Mouse (Mus musculus): ENCODE data around the gene Slc13a1.
"Not testable (repeated sequence)": the region's sequence is repeated elsewhere in the genome, so short reads cannot be mapped to it uniquely, and the experiment has no call there.

Gene Slc13a1

GRCm38 (mm10) chr6:24167734-24168327 lies at the start of gene Slc13a1:
TSS of gene Slc13a1 (minus strand) at chr6:24168092.
- in situ Hi-C loops (cut with MboI; ENCODE audit: low sequenced_read_pairs): no loop called here

- in situ Hi-C loops (cut with MboI; ENCODE audit: low sequenced_read_pairs): no loop called here
Observed at GRCm38 (mm10) chr6:24207866-24208265, 40.0 kb upstream of the Slc13a1 start.

- in situ Hi-C loops (cut with MboI; ENCODE audit: low sequenced_read_pairs): no loop called here
Observed at GRCm38 (mm10) chr6:24202226-24202625, 34.3 kb upstream of the Slc13a1 start.

- in situ Hi-C loops (cut with MboI; ENCODE audit: low sequenced_read_pairs): no loop called here
Observed at GRCm38 (mm10) chr6:24200644-24201484, 33.0 kb upstream of the Slc13a1 start.

- in situ Hi-C loops (cut with MboI; ENCODE audit: low sequenced_read_pairs): not testable (repeated sequence)
Observed at GRCm38 (mm10) chr6:24197501-24198195, 29.8 kb upstream of the Slc13a1 start.

- in situ Hi-C loops (cut with MboI; ENCODE audit: low sequenced_read_pairs): not testable (repeated sequence)
Observed at GRCm38 (mm10) chr6:24196406-24196805, 28.5 kb upstream of the Slc13a1 start.

GRCm38 (mm10) chr6:24183439-24183838 lies 15.5 kb upstream of the Slc13a1 start:
- in situ Hi-C loops (cut with MboI; ENCODE audit: low sequenced_read_pairs): no loop called here

GRCm38 (mm10) chr6:24175393-24175792 lies 7.5 kb upstream of the Slc13a1 start:
- in situ Hi-C loops (cut with MboI; ENCODE audit: low sequenced_read_pairs): no loop called here

- in situ Hi-C loops (cut with MboI; ENCODE audit: low sequenced_read_pairs): no loop called here
Observed at GRCm38 (mm10) chr6:24173951-24174350, 6.1 kb upstream of the Slc13a1 start.

- in situ Hi-C loops (cut with MboI; ENCODE audit: low sequenced_read_pairs): no loop called here
Observed at GRCm38 (mm10) chr6:24172736-24173135, 4.8 kb upstream of the Slc13a1 start.

- in situ Hi-C loops (cut with MboI; ENCODE audit: low sequenced_read_pairs): no loop called here
Observed at GRCm38 (mm10) chr6:24166772-24167171, 1.1 kb downstream of the Slc13a1 start.

GRCm38 (mm10) chr6:24165249-24165648 lies 2.6 kb downstream of the Slc13a1 start:
- in situ Hi-C loops (cut with MboI; ENCODE audit: low sequenced_read_pairs): no loop called here

- in situ Hi-C loops (cut with MboI; ENCODE audit: low sequenced_read_pairs): no loop called here
Observed at GRCm38 (mm10) chr6:24159795-24160194, 8.1 kb downstream of the Slc13a1 start.

GRCm38 (mm10) chr6:24154901-24155300 lies 13.0 kb downstream of the Slc13a1 start:
- in situ Hi-C loops (cut with MboI; ENCODE audit: low sequenced_read_pairs): no loop called here

- in situ Hi-C loops (cut with MboI; ENCODE audit: low sequenced_read_pairs): no loop called here
Observed at GRCm38 (mm10) chr6:24132951-24133350, 34.9 kb downstream of the Slc13a1 start.

- in situ Hi-C loops (cut with MboI; ENCODE audit: low sequenced_read_pairs): no loop called here
Observed at GRCm38 (mm10) chr6:24122632-24123031, 45.3 kb downstream of the Slc13a1 start.

GRCm38 (mm10) chr6:24111614-24112013 lies 56.3 kb downstream of the Slc13a1 start:
- in situ Hi-C loops (cut with MboI; ENCODE audit: low sequenced_read_pairs): no loop called here

- in situ Hi-C loops (cut with MboI; ENCODE audit: low sequenced_read_pairs): no loop called here
Observed at GRCm38 (mm10) chr6:24108471-24108870, 59.4 kb downstream of the Slc13a1 start.

GRCm38 (mm10) chr6:24106157-24106556 lies 61.7 kb downstream of the Slc13a1 start:
- in situ Hi-C loops (cut with MboI; ENCODE audit: low sequenced_read_pairs): no loop called here

GRCm38 (mm10) chr6:24105681-24106080 lies 62.2 kb downstream of the Slc13a1 start:
- in situ Hi-C loops (cut with MboI; ENCODE audit: low sequenced_read_pairs): no loop called here

- in situ Hi-C loops (cut with MboI; ENCODE audit: low sequenced_read_pairs): no loop called here
Observed at GRCm38 (mm10) chr6:24101281-24101680, 66.6 kb downstream of the Slc13a1 start.

- in situ Hi-C loops (cut with MboI; ENCODE audit: low sequenced_read_pairs): no loop called here
Observed at GRCm38 (mm10) chr6:24100705-24101104, 67.2 kb downstream of the Slc13a1 start.
